Mouse (Mus musculus): ENCODE results near the gene Cdca8. TPM values are rescaled to one million over a fixed set of nuclear protein-coding genes. Genes with fewer than 3 reads are reported as not detected.

The Cdca8 gene
- polyA plus RNA-seq, 1 experiment from 2014 or later: 111 TPM

GRCm38 (mm10) chr4:124973296-124973695, 34.2 kb upstream of the Cdca8 start:
- Histone ChIP-seq H3K4me3 (replicated peaks; ENCODE audit: low read length) (no peak overlapping the region), H3K9me3 (replicated peaks; ENCODE audit: control insufficient read depth, low read length) (no peaks in the 10 kb centered on the region), H3K9ac (ENCODE audit: low read length) (no peak overlapping the region), H3K27ac (ENCODE audit: low read length) (no peak overlapping the region), H3K36me3 (ENCODE audit: control insufficient read depth, insufficient read depth, low read length) (no peaks in the 10 kb centered on the region), H3K4me2 (ENCODE audit: low read depth, low read length) (no peak overlapping the region), H3K27me3 (ENCODE audit: control insufficient read depth, insufficient read depth, low read length) (no peaks in the 10 kb centered on the region), H3K4me1 (ENCODE audit: control insufficient read depth, insufficient read depth, low read length) (no peaks in the 10 kb centered on the region)
- no peak for ATAC-seq (ENCODE audit: insufficient read depth, low FRiP score)
- 77% methylated on average over 2 of the region's 2 CpGs for WGBS

GRCm38 (mm10) chr4:124972316-124972715, 33.2 kb upstream of the Cdca8 start:
- no peak for ATAC-seq (ENCODE audit: insufficient read depth, low FRiP score)
- 47% methylated on average over 9 of the region's 9 CpGs for whole genome bisulfite sequencing
- Histone ChIP-seq H3K4me3 (replicated peaks; ENCODE audit: low read length) (no peak overlapping the region), H3K36me3 (ENCODE audit: control insufficient read depth, insufficient read depth, low read length) (no peaks in the 10 kb centered on the region), H3K4me2 (ENCODE audit: low read depth, low read length) (no peak overlapping the region), H3K27ac (ENCODE audit: low read length) (no peak overlapping the region), H3K27me3 (ENCODE audit: control insufficient read depth, insufficient read depth, low read length) (no peaks in the 10 kb centered on the region), H3K9me3 (replicated peaks; ENCODE audit: control insufficient read depth, low read length) (no peaks in the 10 kb centered on the region), H3K4me1 (ENCODE audit: control insufficient read depth, insufficient read depth, low read length) (no peaks in the 10 kb centered on the region), H3K9ac (ENCODE audit: low read length) (no peak overlapping the region)

DNA sequence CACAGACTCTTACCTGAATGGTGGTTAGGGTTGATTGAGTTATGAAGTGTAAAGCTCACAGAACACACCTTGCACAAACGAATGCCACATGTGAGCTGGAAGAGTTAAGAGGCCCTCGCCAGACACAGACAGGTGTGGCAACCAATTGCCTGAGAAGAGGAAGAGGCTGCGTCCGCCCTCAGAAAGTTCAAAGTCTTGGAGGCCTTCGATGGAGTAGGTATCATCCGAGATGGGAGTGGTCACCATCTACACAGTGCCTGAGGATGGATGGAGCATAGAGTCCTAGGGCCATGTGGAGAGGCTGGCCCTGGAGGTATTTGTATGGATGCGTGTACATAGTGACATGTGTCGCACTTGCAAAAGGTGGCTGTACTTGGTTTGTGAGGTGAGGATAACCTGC, 32.0 kb upstream of the Cdca8 start:
- H3K27me3 ChIP-seq (ENCODE audit: control insufficient read depth, insufficient read depth, low read length): no peaks in the 10 kb centered on the region
- no peak overlapping the region for H3K4me2 ChIP-seq (ENCODE audit: low read depth, low read length)
- no peak for ATAC-seq (ENCODE audit: insufficient read depth, low FRiP score)
- no peak overlapping the region for H3K4me3 ChIP-seq (replicated peaks; ENCODE audit: low read length)
- no peaks in the 10 kb centered on the region for H3K36me3 ChIP-seq (ENCODE audit: control insufficient read depth, insufficient read depth, low read length)
- no peak overlapping the region for H3K9ac ChIP-seq (ENCODE audit: low read length)
- H3K4me1 ChIP-seq (ENCODE audit: control insufficient read depth, insufficient read depth, low read length): no peaks in the 10 kb centered on the region
- no peak overlapping the region for H3K27ac ChIP-seq (ENCODE audit: low read length)
- WGBS: 68% methylated on average over 8 of the region's 8 CpGs
- no peaks in the 10 kb centered on the region for H3K9me3 ChIP-seq (replicated peaks; ENCODE audit: control insufficient read depth, low read length)

DNA sequence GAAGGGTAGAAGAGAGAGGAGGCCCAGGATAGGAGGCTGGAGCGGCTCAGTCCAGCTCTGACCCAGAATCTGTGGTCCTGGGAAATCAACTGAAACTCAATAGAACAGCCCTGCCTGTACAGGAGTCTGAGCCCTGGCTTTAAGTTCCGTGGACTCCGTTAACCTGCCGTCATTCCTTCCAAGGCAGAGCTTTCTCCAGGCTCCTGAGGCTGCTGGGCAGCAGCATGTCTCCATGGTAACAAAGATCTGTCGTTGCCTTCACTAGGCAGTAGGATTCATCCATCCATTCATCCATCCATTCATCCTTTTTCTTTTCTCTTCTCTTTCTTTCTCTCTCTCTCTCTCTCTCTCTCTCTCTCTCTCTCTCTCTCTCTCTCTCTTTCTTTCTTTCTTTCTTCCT, 31.6 kb upstream of the Cdca8 start:
- Histone ChIP-seq H3K9me3 (replicated peaks; ENCODE audit: control insufficient read depth, low read length) (no peaks in the 10 kb centered on the region), H3K9ac (ENCODE audit: low read length) (no peak overlapping the region), H3K27ac (ENCODE audit: low read length) (no peak overlapping the region), H3K36me3 (ENCODE audit: control insufficient read depth, insufficient read depth, low read length) (no peaks in the 10 kb centered on the region), H3K4me1 (ENCODE audit: control insufficient read depth, insufficient read depth, low read length) (no peaks in the 10 kb centered on the region), H3K4me3 (replicated peaks; ENCODE audit: low read length) (no peak overlapping the region), H3K27me3 (ENCODE audit: control insufficient read depth, insufficient read depth, low read length) (no peaks in the 10 kb centered on the region), H3K4me2 (ENCODE audit: low read depth, low read length) (no peak overlapping the region)
- no peak for ATAC-seq (ENCODE audit: insufficient read depth, low FRiP score)
- WGBS: 55% methylated on average over 5 of the region's 5 CpGs

- H3K9me3 ChIP-seq (replicated peaks; ENCODE audit: control insufficient read depth, low read length): no peaks in the 10 kb centered on the region
- no peak overlapping the region for H3K27ac ChIP-seq (ENCODE audit: low read length)
- H3K27me3 ChIP-seq (ENCODE audit: control insufficient read depth, insufficient read depth, low read length): no peaks in the 10 kb centered on the region
- H3K9ac ChIP-seq (ENCODE audit: low read length): no peak overlapping the region
- no peak for ATAC-seq (ENCODE audit: insufficient read depth, low FRiP score)
- H3K4me2 ChIP-seq (ENCODE audit: low read depth, low read length): no peak overlapping the region
- no peaks in the 10 kb centered on the region for H3K36me3 ChIP-seq (ENCODE audit: control insufficient read depth, insufficient read depth, low read length)
- H3K4me1 ChIP-seq (ENCODE audit: control insufficient read depth, insufficient read depth, low read length): no peaks in the 10 kb centered on the region
- no peak overlapping the region for H3K4me3 ChIP-seq (replicated peaks; ENCODE audit: low read length)
- 60% methylated on average over 11 of the region's 11 CpGs for WGBS
These were observed 31.1 kb upstream of the Cdca8 start for GRCm38 (mm10) chr4:124970194-124970593.

- H3K9me3 ChIP-seq (replicated peaks; ENCODE audit: control insufficient read depth, low read length): no peaks in the 10 kb centered on the region
- H3K4me3 ChIP-seq (replicated peaks; ENCODE audit: low read length): no peak overlapping the region
- no peak for ATAC-seq (ENCODE audit: insufficient read depth, low FRiP score)
- no peaks in the 10 kb centered on the region for H3K27me3 ChIP-seq (ENCODE audit: control insufficient read depth, insufficient read depth, low read length)
- no peaks in the 10 kb centered on the region for H3K4me1 ChIP-seq (ENCODE audit: control insufficient read depth, insufficient read depth, low read length)
- H3K4me2 ChIP-seq (ENCODE audit: low read depth, low read length): no peak overlapping the region
- H3K27ac ChIP-seq (ENCODE audit: low read length): no peak overlapping the region
- no peaks in the 10 kb centered on the region for H3K36me3 ChIP-seq (ENCODE audit: control insufficient read depth, insufficient read depth, low read length)
- no peak overlapping the region for H3K9ac ChIP-seq (ENCODE audit: low read length)
- WGBS: 61% methylated on average over 7 of the region's 7 CpGs
These were observed 30.2 kb upstream of the Cdca8 start for GRCm38 (mm10) chr4:124969219-124969848.

DNA sequence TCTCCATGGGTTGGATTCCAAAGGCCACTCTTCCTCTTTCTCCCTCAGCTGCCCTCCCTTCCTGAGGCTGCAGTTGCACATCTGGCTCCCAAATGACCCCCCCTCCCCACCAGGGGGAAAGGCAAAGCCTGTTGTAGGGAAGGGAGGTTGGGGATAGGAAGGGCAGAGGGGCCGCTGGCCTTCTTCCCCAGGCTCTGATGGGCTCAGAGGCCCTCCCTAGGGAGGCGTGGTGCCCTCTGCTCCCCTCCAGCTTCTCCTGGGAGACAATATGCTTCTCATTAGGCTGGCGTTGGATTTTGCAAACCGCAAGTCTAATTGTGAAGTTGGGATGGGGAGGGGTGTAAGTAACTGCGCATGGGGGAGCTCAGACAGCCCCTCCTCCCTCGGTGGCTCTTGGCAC, 29.6 kb upstream of the Cdca8 start:
- H3K4me2 ChIP-seq (ENCODE audit: low read depth, low read length): no peak overlapping the region
- no peak overlapping the region for H3K9ac ChIP-seq (ENCODE audit: low read length)
- 63% methylated on average over 6 of the region's 6 CpGs for WGBS
- H3K36me3 ChIP-seq (ENCODE audit: control insufficient read depth, insufficient read depth, low read length): no peaks in the 10 kb centered on the region
- no peak overlapping the region for H3K27ac ChIP-seq (ENCODE audit: low read length)
- H3K4me1 ChIP-seq (ENCODE audit: control insufficient read depth, insufficient read depth, low read length): no peaks in the 10 kb centered on the region
- H3K27me3 ChIP-seq (ENCODE audit: control insufficient read depth, insufficient read depth, low read length): no peaks in the 10 kb centered on the region
- no peak for ATAC-seq (ENCODE audit: insufficient read depth, low FRiP score)
- H3K9me3 ChIP-seq (replicated peaks; ENCODE audit: control insufficient read depth, low read length): no peaks in the 10 kb centered on the region
- no peak overlapping the region for H3K4me3 ChIP-seq (replicated peaks; ENCODE audit: low read length)

- WGBS: 13% methylated on average over 8 of the region's 8 CpGs
- no peak for ATAC-seq (ENCODE audit: insufficient read depth, low FRiP score)
- no peak overlapping the region for H3K4me2 ChIP-seq (ENCODE audit: low read depth, low read length)
These were observed 25.9 kb upstream of the Cdca8 start for GRCm38 (mm10) chr4:124964912-124965599.

GRCm38 (mm10) chr4:124962576-124962975, 23.5 kb upstream of the Cdca8 start:
- no peaks in the 10 kb centered on the region for H3K4me1 ChIP-seq (ENCODE audit: control insufficient read depth, insufficient read depth, low read length)
- WGBS: 23% methylated on average over 11 of the region's 11 CpGs
- no peak overlapping the region for H3K27ac ChIP-seq (ENCODE audit: low read length)
- no peak overlapping the region for H3K4me3 ChIP-seq (replicated peaks; ENCODE audit: low read length)
- H3K27me3 ChIP-seq (ENCODE audit: control insufficient read depth, insufficient read depth, low read length): no peaks in the 10 kb centered on the region
- no peaks in the 10 kb centered on the region for H3K9me3 ChIP-seq (replicated peaks; ENCODE audit: control insufficient read depth, low read length)
- no peak for ATAC-seq (ENCODE audit: insufficient read depth, low FRiP score)
- H3K36me3 ChIP-seq (ENCODE audit: control insufficient read depth, insufficient read depth, low read length): no peaks in the 10 kb centered on the region
- no peak overlapping the region for H3K9ac ChIP-seq (ENCODE audit: low read length)
- H3K4me2 ChIP-seq (ENCODE audit: low read depth, low read length): no peak overlapping the region

More at GRCm38 (mm10) chr4:124964912-124965599, 25.9 kb upstream of the Cdca8 start:
- H3K27ac ChIP-seq (ENCODE audit: low read length): no peak overlapping the region
- no peaks in the 10 kb centered on the region for H3K4me1 ChIP-seq (ENCODE audit: control insufficient read depth, insufficient read depth, low read length)
- H3K36me3 ChIP-seq (ENCODE audit: control insufficient read depth, insufficient read depth, low read length): no peaks in the 10 kb centered on the region
- H3K9me3 ChIP-seq (replicated peaks; ENCODE audit: control insufficient read depth, low read length): no peaks in the 10 kb centered on the region
- H3K9ac ChIP-seq (ENCODE audit: low read length): no peak overlapping the region
- H3K27me3 ChIP-seq (ENCODE audit: control insufficient read depth, insufficient read depth, low read length): no peaks in the 10 kb centered on the region
- no peak overlapping the region for H3K4me3 ChIP-seq (replicated peaks; ENCODE audit: low read length)

All from stomach, embryonic 16.5 days (tissue).